Mouse (Mus musculus) bone marrow macrophage, adult 2 months (primary cell): ENCODE data around the gene Txnrd1.

Experiments used
- CTCF ChIP-seq: IDR thresholded peaks from 2 replicates; pipeline ENCODE4 v1.5.1; 2012; ENCODE audit warnings: low read depth, mild to moderate bottlenecking, low read length, moderate library complexity
- POLR2A ChIP-seq: IDR thresholded peaks from 2 replicates; pipeline ENCODE4 v1.6.1; 2012; ENCODE audit warnings: mild to moderate bottlenecking, low read depth, low read length, borderline replicate concordance

GRCm38 (mm10) chr10:82909382-82909781 is 75.6 kb downstream of the Txnrd1 start:
- TF ChIP-seq CTCF, result no peak; the same call in 1 of the 2 replicates
- no peak for TF ChIP-seq POLR2A
